Mouse (Mus musculus): ENCODE measurements around the gene Ern1. TPM values are rescaled to one million over a fixed set of nuclear protein-coding genes. Genes with fewer than 3 reads are reported as not detected.

Ern1 gene
- polyA plus RNA-seq, 1 experiment from 2014 or later: 7.5 TPM

GRCm38 (mm10) chr11:106383051-106383790 is 104.4 kb downstream of the Ern1 start:
- peaks cover 11% of the 10 kb centered on the region for H3K4me1 ChIP-seq
- no peak for ATAC-seq (ENCODE audit: insufficient number of reproducible peaks, insufficient read depth, low FRiP score, low TSS enrichment, low read depth)
- H3K36me3 ChIP-seq: no peaks in the 10 kb centered on the region
- no peaks in the 10 kb centered on the region for H3K9me3 ChIP-seq
- no peaks in the 10 kb centered on the region for H3K27me3 ChIP-seq
- H3K9ac ChIP-seq: no peak overlapping the region
- 82% methylated on average over 6 of the region's 6 CpGs for WGBS
- no peak overlapping the region for H3K4me3 ChIP-seq
- peak overlapping the region; percentile 73 for H3K27ac ChIP-seq
- no peak overlapping the region for H3K4me2 ChIP-seq

DNA sequence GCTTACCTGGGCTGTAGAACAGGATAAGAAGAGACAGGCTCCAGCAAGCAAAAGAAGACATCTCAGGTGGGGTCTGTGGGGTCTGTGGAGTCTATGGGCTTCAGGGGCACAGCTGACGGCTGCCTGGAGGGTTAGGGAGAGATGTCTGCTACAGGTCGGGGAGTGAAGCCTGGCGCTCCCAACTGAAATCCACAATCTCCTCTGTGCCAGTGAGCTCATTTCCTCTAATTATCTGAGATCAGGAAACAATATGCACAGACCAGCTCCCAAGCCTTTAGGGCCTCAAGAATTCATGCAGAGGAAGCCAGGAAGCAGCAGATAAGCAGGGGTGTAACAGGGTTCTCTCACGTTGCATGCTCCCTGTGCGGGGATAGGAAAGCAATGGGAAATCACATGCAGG is 105.2 kb downstream of the Ern1 start:
- Histone ChIP-seq H3K4me2 (no peak overlapping the region), H3K9me3 (no peaks in the 10 kb centered on the region), H3K4me1 (peaks cover 9% of the 10 kb centered on the region), H3K27ac (peak overlapping the region; percentile 73), H3K36me3 (no peaks in the 10 kb centered on the region), H3K9ac (no peak overlapping the region), H3K4me3 (peak overlapping the region; percentile 9; the same call in 1 of the 2 replicates), H3K27me3 (no peaks in the 10 kb centered on the region)
- ATAC-seq (ENCODE audit: insufficient number of reproducible peaks, insufficient read depth, low FRiP score, low TSS enrichment, low read depth): no peak
- 42% methylated on average over 5 of the region's 5 CpGs for WGBS

DNA sequence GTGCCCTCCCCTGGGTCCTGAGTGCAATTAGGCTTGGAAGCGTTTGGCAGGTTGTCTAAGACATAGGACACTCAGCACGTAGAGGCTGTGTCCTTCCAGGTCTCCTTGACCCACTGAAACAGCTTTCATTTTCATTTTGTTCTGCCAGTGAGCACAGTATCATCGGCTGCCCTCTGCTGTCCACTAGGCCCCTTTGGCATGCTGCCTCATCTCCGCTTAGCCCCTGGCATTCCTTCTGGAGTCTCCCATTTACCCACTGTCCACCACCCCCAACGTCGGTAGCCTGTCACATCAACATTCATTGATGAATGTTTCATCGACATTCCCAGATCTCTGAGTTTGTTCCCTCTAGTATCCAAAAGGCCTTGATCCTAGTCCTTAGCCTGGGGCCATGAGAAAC is 105.8 kb downstream of the Ern1 start:
- H3K27ac ChIP-seq: peak overlapping the region; percentile 73

DNA sequence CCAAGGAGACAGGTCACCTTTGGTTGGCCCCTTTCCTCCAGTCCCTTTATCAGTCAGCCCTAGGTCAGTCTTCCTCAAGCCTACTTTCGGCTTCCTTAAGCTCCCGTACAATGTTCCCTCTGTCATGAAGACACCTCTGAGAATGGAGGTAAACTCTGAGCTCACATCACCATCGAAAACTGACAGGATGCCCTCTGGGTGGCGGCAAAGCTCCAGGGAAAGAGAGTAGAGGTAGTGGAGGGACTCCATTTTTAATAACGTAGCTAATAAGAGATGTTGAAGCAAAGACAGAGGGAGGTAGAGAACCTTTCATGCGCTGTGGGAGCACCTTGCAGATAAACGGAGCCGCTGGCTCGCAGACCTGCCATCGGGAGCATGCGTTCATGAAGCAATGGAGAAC is 106.6 kb downstream of the Ern1 start:
- peaks cover 9% of the 10 kb centered on the region for H3K4me1 ChIP-seq
- H3K4me2 ChIP-seq: 0 out of 2 replicates have a peak overlapping the region, but pooled peaks have one; percentile 17
- H3K27ac ChIP-seq: no peak overlapping the region
- H3K9ac ChIP-seq: no peak overlapping the region
- no peaks in the 10 kb centered on the region for H3K36me3 ChIP-seq
- 82% methylated on average over 11 of the region's 11 CpGs for WGBS
- H3K9me3 ChIP-seq: no peaks in the 10 kb centered on the region
- no peak overlapping the region for H3K4me3 ChIP-seq
- ATAC-seq (ENCODE audit: insufficient number of reproducible peaks, insufficient read depth, low FRiP score, low TSS enrichment, low read depth): no peak
- H3K27me3 ChIP-seq: no peaks in the 10 kb centered on the region

More for the DNA sequence above, 105.8 kb downstream of the Ern1 start:
- no peak for ATAC-seq (ENCODE audit: insufficient number of reproducible peaks, insufficient read depth, low FRiP score, low TSS enrichment, low read depth)
- H3K4me2 ChIP-seq: no peak overlapping the region
- WGBS: 81% methylated on average over 7 of the region's 7 CpGs
- H3K4me3 ChIP-seq: peak overlapping the region; percentile 9; the same call in 1 of the 2 replicates
- H3K9ac ChIP-seq: no peak overlapping the region; the same call in 1 of the 2 replicates
- no peaks in the 10 kb centered on the region for H3K9me3 ChIP-seq
- no peaks in the 10 kb centered on the region for H3K27me3 ChIP-seq
- H3K36me3 ChIP-seq: no peaks in the 10 kb centered on the region
- peaks cover 9% of the 10 kb centered on the region for H3K4me1 ChIP-seq

DNA sequence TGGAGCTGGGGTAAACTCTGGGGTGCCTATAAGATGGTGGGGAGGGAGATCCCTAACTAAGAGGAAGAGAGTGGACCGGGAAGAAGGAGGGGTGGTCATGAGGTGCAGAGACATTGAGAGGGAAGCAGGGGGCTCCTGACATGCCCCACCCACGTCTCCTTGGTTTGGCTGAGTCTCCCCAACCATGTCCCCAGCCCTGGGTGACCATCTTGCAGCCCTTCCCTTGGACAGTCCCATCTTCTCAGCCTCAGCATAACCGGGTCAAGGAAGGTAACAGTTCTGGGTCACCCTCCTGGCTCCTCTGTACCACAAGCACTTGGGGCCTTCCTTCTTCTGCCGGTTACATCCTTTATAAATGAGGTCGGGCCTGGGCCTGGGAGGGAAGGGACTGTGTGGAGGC is 112.7 kb downstream of the Ern1 start:
- Histone ChIP-seq H3K36me3 (no peaks in the 10 kb centered on the region), H3K4me2 (no peak overlapping the region), H3K4me1 (peaks cover 13% of the 10 kb centered on the region), H3K9me3 (no peaks in the 10 kb centered on the region), H3K27me3 (no peaks in the 10 kb centered on the region), H3K9ac (no peak overlapping the region), H3K4me3 (no peak overlapping the region), H3K27ac (no peak overlapping the region)
- no peak; the same call in 1 of the 2 replicates for ATAC-seq (ENCODE audit: insufficient number of reproducible peaks, insufficient read depth, low FRiP score, low TSS enrichment, low read depth)
- WGBS: 77% methylated on average over 5 of the region's 5 CpGs

DNA sequence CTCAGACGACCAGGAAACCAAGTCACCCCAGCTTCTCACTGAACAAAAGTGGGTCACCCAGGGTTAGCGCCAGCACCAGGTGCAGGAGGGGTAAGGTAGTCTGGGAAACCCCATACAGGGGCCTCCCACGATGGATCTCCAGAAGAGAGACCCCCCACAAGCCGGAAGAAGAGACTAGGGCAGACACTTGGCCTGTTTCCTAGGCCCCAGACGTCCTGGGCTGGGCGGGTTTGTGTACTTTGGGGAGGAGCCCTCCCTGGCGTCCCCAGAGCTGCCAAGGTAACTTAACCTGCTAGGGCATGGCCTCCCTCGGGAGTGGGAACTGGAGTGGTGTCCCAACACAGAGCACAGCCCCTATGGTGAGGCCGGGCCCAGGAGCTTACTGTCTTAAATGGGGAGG is 113.1 kb downstream of the Ern1 start:
- Histone ChIP-seq H3K4me2 (no peak overlapping the region), H3K36me3 (no peaks in the 10 kb centered on the region), H3K27ac (0 out of 2 replicates have a peak overlapping the region, but pooled peaks have one; percentile 39), H3K9ac (no peak overlapping the region), H3K27me3 (no peaks in the 10 kb centered on the region), H3K9me3 (no peaks in the 10 kb centered on the region), H3K4me3 (no peak overlapping the region), H3K4me1 (peaks cover 13% of the 10 kb centered on the region)
- 41% methylated on average over 9 of the region's 9 CpGs for WGBS
- no peak for ATAC-seq (ENCODE audit: insufficient number of reproducible peaks, insufficient read depth, low FRiP score, low TSS enrichment, low read depth)

- H3K4me2 ChIP-seq: no peak overlapping the region
- no peaks in the 10 kb centered on the region for H3K9me3 ChIP-seq
- no peaks in the 10 kb centered on the region for H3K36me3 ChIP-seq
- peaks cover 13% of the 10 kb centered on the region for H3K4me1 ChIP-seq
- 34% methylated on average over 11 of the region's 11 CpGs for WGBS
- peak overlapping the region; percentile 21; the same call in 1 of the 2 replicates for H3K9ac ChIP-seq
- no peaks in the 10 kb centered on the region for H3K27me3 ChIP-seq
- 0 out of 2 replicates have a peak overlapping the region, but pooled peaks have one; percentile 39 for H3K27ac ChIP-seq
- ATAC-seq (ENCODE audit: insufficient number of reproducible peaks, insufficient read depth, low FRiP score, low TSS enrichment, low read depth): no peak
- H3K4me3 ChIP-seq: no peak overlapping the region
These were observed 113.7 kb downstream of the Ern1 start for GRCm38 (mm10) chr11:106373998-106374397.

- WGBS: 11% methylated on average over 3 of the region's 3 CpGs
- H3K9ac ChIP-seq: no peak overlapping the region
- H3K4me2 ChIP-seq: no peak overlapping the region
- ATAC-seq (ENCODE audit: insufficient number of reproducible peaks, insufficient read depth, low FRiP score, low TSS enrichment, low read depth): no peak
- H3K27me3 ChIP-seq: no peaks in the 10 kb centered on the region
- peaks cover 20% of the 10 kb centered on the region for H3K4me1 ChIP-seq
- no peaks in the 10 kb centered on the region for H3K9me3 ChIP-seq
- no peaks in the 10 kb centered on the region for H3K36me3 ChIP-seq
- H3K4me3 ChIP-seq: no peak overlapping the region
- no peak overlapping the region for H3K27ac ChIP-seq
These were observed 121.3 kb downstream of the Ern1 start for GRCm38 (mm10) chr11:106366316-106366715.

- Histone ChIP-seq H3K4me1 (peaks cover 20% of the 10 kb centered on the region), H3K9me3 (no peaks in the 10 kb centered on the region), H3K4me3 (no peak within 1 kb of the TSS), H3K9ac (peak within 1 kb of the TSS; percentile 33; the same call in 1 of the 2 replicates), H3K4me2 (peak within 1 kb of the TSS; percentile 35), H3K27me3 (no peaks in the 10 kb centered on the region), H3K36me3 (no peaks in the 10 kb centered on the region), H3K27ac (no peak within 1 kb of the TSS; the same call in 1 of the 2 replicates)
- WGBS: 59% methylated on average over 10 of the region's 10 CpGs
- ATAC-seq (ENCODE audit: insufficient number of reproducible peaks, insufficient read depth, low FRiP score, low TSS enrichment, low read depth): no peak
These were observed 122.3 kb downstream of the Ern1 start, which contains the start of gene Prr29 for GRCm38 (mm10) chr11:106365366-106365765. Gene Prr29, plus strand, starts transcription at chr11:106365472.

GRCm38 (mm10) chr11:106364712-106365111 is 122.9 kb downstream of the Ern1 start:
- Histone ChIP-seq H3K36me3 (no peaks in the 10 kb centered on the region), H3K4me3 (no peak overlapping the region), H3K9me3 (no peaks in the 10 kb centered on the region), H3K4me2 (peak overlapping the region; percentile 35), H3K27ac (no peak overlapping the region; the same call in 1 of the 2 replicates), H3K27me3 (no peaks in the 10 kb centered on the region), H3K9ac (peak overlapping the region; percentile 33; the same call in 1 of the 2 replicates), H3K4me1 (peaks cover 20% of the 10 kb centered on the region)
- WGBS: 7% methylated on average over 11 of the region's 11 CpGs
- ATAC-seq (ENCODE audit: insufficient number of reproducible peaks, insufficient read depth, low FRiP score, low TSS enrichment, low read depth): peak; percentile 22; the same call in 1 of the 2 replicates

GRCm38 (mm10) chr11:106359350-106359749 is 128.3 kb downstream of the Ern1 start:
- no peak for ATAC-seq (ENCODE audit: insufficient number of reproducible peaks, insufficient read depth, low FRiP score, low TSS enrichment, low read depth)

More at GRCm38 (mm10) chr11:106359350-106359749, 128.3 kb downstream of the Ern1 start:
- H3K27ac ChIP-seq: no peak overlapping the region
- no peaks in the 10 kb centered on the region for H3K36me3 ChIP-seq
- H3K9me3 ChIP-seq: no peaks in the 10 kb centered on the region
- no peak overlapping the region for H3K4me3 ChIP-seq
- H3K9ac ChIP-seq: no peak overlapping the region
- WGBS: 18% methylated on average over 5 of the region's 5 CpGs
- no peaks in the 10 kb centered on the region for H3K4me1 ChIP-seq
- no peaks in the 10 kb centered on the region for H3K27me3 ChIP-seq
- no peak overlapping the region for H3K4me2 ChIP-seq
